Mouse (Mus musculus): ENCODE measurements around the gene Wdr18.

The Wdr18 gene

DNA sequence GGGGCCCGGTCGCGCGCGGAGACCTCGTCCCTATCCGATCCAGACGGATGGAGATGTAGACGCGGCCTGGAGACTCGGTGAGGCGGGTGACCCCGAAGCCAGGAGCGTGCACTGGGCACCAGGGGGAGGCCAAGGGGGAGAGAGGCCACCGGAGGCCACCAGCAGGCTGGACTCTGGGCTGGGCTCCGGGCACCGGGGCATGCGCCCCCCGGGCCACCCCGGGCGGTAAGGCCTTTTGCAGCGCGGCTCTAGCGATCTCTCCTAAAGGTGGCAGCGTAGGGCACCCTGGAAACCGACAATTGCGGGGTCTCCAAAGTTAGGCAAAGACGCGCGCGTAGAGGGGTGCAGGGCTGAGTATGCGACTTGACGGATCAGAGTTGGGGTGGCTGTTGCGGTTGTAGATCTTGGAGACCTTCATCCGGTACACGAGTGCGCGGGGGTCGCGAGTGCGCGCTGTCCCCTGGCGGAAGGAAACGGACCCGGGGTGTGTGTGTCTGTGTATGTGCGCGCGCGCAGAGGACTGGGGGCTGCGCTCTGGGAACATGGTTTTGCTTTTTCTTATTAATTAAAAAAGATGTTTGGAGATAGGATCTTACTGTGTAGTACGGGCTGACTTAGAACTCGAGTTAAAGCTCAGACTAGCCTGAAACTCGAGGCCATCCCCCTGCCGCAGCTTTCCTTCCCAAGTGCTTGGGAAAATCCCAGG is 32.5 kb upstream of the Wdr18 start:
- DNase-seq (ENCODE audit: low spot score in 2 of 2) = peak in 1 of 2 experiments; percentile 54

DNA sequence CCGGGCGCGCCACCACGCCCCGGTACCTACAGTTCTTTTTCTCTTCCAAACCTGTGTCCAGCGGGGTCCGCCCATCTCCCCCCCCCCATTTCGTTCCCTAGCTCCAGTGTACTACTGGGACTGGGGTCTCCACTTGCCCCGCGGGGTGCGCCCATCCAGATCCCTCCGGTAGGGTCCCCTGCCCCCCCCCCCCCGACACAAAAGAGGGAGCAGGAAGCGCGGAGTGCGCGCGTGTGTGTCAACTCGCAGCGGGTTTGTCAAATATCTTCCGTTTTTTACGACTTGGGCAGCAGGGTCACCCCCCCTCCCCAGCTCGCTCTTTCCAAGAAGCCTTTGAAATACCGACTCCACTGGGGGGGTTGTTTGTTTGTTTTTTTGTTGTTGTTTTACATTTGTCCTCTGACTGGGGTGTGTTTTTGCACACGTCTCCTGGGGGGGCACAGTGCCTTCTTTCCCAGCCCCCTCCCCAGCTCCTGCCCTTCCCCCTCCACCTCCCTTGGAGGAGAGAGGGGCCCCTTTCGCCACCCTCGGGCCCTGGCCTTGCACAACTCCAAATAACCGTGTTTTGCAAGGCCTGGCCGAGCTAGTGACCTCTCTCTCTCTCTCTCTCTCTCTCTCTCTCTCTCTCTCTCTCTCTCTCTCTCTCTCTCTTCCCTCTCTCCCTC is 31.8 kb upstream of the Wdr18 start:
- no peak for DNase-seq (ENCODE audit: low spot score in 2 of 2)

DNA sequence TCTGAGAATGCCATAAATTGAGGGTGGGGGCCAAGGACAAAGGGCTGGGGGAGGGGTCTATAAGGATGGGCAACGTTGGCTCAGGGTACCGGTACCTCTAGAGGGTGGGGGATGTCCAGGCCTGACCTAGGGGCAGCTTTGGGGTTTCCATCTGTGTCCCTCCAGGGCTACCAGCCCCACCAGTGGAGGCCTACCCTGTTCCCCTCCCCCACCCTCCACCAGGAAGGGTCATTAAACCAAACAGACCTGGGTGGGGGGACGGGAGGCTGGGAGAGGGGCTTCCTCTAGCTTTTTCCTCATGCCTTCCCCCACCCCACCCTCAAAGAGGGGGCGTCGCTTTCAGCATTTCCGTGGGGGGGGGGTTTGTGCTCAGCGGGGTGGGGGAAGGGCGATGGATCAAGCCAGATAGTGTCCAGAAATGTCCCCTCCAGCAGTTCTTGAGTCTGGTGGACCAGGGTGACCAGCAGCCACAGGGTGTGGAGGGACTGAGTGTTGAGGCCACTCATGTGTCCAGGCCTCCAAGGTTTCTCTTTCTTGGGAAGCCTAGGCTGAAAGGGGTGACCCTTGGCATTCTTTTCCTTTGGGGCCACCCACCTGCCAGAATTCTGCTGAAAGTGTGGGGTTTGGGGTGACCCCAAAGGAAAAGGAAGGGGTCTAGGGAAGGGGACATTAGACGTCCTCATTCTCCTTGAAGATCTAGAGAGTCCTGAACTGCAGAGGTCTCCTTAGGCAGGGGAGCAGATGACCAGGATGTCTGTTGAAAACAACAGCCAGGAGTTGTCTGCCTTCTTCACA is 30.8 kb upstream of the Wdr18 start:
- DNase-seq (ENCODE audit: low spot score in 2 of 2) = no peak

DNA sequence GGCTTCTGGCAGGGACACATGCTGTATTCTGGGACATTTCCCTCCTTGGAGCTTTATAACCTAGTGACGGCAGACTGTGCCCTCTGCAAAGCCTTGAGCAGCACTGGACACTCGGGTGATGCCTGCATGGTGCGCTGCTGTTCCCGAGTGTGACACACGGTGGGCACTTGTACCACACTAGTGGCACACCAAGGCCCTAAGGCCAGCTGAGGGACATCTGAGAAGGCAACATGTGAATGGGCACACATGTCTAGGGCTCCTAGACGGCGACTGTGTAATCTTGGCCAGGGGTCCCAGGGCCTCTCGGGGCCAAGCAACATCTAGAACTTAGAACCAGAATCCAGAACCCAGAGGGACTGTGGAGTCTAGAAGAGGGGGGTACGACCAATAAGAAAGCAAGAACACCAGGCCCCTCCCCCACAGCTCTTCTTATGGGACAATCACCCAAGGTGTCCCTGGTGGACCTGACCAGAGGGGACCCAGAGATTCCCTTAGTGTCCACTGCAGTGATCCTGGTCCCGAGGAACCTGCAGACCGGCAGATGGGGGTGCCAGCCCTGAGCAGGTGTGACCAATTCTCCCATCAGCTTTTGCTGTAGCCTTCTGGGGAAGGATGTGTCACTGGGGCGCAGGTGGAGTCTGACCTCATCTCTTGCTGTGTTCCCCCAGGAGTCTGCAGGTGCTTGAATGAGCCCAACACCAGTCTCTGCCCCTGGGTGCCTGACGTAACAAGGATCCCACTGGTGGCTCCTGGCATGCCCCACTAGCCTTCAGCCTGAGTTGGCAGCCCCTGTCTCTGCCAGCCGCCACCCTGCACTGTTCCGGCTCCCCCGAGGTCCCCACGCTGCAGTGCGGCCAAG is 29.8 kb upstream of the Wdr18 start:
- no peak for DNase-seq (ENCODE audit: low spot score in 2 of 2)

DNA sequence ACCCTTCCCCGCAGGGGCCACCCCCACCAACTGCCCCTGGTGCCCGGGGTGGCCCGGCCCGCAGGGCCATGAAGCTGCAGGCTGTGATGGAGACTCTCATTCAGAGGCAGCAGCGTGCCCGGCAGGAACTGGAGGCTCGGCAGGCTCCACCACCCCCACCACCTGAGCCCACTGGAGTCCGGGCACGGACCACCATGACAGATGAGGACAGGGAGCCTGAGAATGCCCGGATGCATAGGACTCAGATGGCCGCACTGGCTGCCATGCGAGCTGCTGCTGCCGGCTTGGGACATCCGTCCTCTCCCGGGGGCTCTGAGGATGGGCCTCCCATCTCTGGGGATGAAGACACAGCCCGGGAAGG is 29.1 kb upstream of the Wdr18 start:
- DNase-seq (ENCODE audit: low spot score in 2 of 2) = no peak

DNA sequence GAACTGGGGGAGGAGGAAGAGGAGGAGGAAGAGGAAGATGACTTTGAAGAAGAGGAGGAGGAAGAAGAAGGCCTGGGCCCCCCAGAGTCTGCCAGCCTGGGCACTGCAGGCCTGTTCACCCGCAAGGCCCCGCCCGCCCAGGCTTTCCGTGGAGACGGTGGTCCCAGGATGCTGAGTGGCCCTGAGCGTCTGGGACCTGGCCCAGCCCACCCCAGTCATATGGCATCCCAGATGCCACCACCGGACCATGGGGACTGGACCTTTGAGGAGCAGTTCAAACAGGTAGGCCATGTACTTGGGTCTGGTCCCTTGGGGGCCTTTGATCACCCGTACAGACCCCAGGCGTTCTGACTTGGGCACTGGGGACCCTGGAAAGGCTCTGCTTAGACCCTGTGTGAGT is 28.2 kb upstream of the Wdr18 start:
- DNase-seq (ENCODE audit: low spot score in 2 of 2) = no peak

DNA sequence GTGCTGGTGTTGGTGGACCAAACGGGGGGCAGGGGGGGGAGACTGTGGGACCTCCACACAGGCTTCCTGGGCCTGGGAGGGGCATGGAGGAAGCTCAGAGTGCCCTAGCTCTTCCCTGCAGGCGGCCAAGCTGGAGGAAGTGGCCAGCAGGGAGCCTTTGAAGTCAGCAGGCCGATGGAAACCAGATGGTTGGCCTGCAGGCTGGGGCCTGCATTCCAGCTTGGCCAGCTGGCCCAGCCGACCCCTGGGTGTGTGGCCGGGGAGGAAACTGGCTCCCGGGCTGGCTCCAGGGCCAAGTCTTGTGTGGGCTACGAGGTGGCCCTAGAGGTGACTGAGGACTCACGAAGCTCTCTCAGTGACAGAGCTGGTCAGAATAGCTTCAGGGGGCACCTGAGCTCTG is 27.2 kb upstream of the Wdr18 start:
- peak; percentile 63 to 68 for DNase-seq (ENCODE audit: low spot score in 2 of 2)

DNA sequence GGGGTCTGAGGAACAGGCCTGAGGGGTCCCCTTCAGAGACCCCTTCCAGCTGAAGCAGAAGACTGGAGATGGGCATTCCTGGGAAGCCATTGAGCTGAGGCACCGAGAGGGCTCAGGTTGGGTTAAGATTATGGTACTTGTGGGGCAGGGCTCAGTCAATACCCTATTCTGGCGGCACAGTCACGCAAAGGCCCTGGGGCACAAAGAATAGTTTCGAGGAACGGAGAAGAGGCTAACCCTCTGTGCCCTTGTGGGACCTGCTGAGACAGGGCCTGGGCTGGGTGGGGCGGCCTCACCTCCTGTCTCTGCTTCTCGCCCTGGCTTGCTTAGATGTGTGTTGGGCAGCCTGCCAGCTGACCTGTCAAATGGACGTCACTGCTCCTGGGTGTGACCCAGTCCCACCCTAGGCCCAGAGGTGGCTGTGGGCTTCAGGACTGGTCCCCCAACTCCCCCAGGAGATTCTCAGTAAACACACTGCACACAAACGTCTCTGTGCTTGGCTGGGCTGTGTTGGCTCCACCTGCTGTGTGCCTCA is 26.7 kb upstream of the Wdr18 start:
- DNase-seq (ENCODE audit: low spot score in 2 of 2) = no peak

DNA sequence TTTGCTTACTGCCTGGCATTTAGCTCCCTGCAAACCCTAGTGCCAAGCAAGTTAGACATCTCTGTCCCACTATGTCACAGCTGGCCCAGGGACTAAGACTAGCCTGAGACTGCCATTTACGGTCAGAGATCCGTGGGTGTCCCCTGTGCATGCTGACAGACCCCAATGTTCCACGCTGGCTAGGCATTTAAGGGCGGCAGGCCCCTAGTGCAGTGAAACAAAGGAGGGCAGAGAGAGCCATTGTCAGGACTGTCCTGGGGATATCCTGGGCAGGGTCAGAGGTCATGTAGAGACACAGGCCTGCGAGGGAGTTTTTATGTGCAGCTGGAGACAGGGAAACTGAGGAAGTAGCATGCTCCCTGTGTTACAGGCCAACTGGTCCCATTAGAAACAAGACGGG is 26.1 kb upstream of the Wdr18 start:
- no peak for DNase-seq (ENCODE audit: low spot score in 2 of 2)

DNA sequence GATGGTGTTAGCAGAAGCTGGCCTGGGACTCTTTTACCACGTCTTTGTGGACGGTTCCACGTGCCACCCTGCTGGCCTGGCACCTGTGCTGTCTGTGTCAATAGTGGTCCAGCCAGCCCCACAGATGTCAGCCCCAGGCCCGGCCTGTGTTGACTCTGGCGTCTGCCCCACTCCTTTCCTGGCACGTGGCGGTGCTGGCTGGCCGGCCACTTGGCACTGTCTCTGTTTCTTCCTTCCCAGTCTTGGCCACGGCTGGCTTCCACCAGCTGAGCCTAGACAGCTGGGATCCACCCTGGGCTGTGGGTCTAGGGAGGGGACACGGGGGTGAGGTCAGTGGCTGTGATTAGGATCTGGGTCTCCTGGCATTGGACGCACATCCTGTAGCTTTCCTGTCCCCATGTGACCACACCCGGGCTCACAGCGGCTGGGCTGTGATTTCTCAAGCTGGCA is 25.7 kb upstream of the Wdr18 start:
- peak; percentile 74 to 78 for DNase-seq (ENCODE audit: low spot score in 2 of 2)

DNA sequence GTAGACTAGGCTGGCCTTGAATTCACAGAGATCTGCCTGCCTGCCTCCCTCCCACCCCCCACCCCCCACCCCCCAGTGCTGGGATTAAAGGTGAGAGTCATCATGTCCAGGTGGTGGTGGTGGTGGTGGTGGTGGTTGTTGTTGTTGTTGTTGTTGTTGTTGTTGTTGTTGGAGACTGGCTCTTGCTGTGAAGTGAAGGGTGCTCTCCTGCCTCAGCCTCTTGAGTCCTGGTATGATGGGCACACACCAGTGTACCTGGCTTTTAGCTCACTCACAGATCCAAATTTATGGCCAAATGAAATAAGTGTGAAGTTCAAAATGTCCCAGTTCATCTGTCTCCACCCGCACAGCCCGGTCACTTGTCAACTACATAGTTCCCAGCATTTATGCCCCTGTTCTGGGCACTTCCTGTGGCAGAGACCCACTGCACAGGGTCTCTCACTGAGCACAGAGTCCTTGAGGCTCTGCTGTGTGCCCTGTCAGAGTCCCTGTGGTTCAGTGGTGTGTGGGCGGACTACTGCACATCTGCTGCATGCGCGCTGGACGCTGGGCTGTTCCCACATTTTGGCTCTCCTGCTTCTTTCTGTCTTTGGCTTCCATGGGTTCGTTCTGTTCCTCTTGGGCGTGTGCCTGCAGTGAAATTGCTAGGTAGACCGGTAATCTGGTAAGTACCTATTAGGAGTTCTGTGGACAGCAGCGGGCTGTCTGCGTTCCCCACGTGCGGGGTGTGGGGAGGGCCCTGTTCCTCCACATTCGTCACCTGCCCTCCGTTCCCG is 25.0 kb upstream of the Wdr18 start:
- DNase-seq (ENCODE audit: low spot score in 2 of 2) = no peak

DNA sequence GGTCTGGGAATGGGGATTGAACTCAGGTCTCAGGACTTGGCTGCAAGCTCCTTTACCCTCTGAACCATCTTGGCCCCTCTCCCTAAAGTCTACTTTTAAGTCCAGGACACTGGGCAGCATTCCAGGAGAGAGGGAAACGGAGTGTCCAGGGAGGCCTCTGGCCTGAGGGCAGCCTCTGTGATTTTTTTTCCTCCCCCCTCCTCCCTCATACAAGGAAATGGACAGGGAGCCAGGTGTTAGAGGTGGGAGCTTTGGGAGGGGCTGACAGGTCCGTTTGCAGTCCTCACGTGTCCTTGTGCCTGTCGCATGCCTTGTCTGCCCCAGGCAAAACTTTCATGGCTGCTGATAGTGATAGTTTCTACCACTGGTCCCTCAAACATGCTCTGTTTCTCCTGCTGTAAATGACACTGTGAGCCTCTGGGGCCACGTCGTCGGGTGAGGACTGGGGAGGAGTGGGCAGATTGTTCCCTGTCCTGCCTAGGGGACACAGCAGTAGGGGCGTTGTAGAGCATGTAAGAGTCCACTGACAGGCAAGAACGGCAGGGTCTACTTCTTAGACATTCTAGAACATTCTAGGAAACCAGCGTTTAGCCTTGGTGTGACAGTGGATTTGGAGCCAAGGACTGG is 23.6 kb upstream of the Wdr18 start:
- no peak for DNase-seq (ENCODE audit: low spot score in 2 of 2)

DNA sequence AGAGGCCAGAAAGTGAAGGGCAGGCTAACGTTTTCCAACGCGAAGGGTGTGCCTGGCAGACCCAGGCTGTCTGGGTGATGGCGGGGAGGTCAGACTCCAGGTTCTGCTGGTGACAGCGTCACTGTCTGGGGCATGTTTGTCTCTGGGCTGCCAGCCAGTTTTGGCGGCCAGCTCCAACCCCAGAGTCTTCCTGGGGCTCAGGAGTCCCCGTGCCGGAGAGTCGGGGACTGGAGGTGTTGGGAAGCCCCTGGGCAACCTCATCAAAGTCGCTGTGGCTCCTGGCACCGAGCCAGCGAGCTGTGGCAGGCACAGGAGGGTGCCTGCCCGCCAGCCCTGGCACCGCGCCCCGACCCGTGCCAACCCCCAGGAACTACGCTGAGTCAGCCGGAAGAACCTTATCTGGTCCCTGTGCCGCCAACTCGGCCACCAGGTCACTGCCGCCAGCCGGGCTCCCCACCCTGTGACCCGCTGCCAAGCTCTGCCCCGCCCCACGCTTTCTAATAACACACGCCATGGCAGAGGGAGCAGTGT is 23.0 kb upstream of the Wdr18 start:
- DNase-seq (ENCODE audit: low spot score in 2 of 2) = no peak

DNA sequence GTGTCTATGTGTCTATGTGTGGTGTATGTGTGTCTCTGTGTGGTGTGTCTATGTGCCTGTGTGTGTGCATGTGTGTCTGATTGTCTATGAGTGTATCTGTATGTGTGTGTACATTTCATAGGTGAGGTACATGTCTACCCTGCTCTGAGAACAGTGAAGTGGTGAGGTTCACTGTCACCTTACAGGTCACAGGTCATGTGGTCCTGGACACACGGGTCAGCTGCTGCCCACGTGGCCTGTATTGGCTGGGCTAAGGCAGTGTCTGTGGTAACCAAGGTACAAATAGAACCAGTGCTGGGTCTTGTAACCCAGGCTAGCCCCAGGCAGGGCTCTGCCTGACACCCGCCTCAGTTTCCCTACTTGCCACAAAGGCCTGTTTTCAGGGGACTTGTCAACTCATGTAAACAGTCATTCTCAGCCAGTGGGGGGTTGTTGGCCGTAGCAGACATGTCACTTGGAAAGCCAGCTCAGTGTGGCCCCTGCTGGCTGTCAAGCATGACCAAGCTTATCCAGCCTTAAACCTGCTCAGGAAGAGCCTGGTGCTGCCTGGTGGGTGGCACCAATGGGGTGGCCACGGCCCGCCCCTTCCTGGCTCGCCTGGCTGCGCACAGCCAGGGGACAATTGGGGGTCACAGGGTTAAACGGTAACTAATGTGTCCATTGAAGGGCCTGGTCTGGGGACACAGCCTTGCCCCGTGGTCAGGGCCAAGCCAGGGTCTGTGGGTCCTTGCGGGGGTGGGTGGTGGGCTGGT is 22.0 kb upstream of the Wdr18 start:
- no peak for DNase-seq (ENCODE audit: low spot score in 2 of 2)

DNA sequence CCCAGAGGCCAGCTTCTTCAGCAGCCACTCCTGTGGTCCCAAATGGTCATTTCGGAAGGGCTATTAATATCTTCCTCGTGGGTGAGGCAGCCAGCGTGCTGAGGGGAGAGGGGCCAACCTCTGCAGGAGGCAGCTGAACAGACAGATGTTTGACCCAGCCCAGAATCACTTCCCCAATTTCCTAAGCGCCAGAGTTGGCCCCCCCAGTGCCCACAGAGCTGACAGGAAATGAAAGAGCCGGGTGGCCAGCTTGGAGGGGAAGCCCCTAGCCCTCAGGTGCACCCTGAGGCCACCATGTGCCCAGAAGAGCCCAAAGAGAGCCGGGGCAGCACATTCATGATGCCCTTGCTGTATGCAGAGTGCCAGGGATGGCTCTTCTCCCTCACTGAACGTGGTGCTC is 19.2 kb upstream of the Wdr18 start:
- peak in 1 of 2 experiments; percentile 65 for DNase-seq (ENCODE audit: low spot score in 2 of 2)

DNA sequence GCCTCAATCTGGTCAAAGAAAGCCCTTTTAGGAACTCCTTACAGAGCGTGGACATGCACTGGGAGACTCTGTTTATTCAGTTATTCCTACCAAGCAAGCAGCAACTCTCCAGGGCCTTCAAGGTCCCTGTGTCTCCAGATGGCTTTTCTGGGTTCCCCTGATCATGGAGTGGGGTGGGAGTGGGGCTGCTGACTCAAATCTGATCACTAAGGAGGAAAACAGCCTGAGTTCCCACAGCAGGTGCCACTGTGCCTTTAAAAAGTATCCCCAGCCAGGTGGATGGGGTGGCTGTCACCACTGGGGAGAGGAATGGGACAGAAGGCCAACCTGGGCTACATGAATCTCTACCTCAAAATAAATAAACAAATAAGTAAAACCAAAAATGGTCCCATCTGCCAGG is 17.0 kb upstream of the Wdr18 start:
- no peak for DNase-seq (ENCODE audit: low spot score in 2 of 2)

DNA sequence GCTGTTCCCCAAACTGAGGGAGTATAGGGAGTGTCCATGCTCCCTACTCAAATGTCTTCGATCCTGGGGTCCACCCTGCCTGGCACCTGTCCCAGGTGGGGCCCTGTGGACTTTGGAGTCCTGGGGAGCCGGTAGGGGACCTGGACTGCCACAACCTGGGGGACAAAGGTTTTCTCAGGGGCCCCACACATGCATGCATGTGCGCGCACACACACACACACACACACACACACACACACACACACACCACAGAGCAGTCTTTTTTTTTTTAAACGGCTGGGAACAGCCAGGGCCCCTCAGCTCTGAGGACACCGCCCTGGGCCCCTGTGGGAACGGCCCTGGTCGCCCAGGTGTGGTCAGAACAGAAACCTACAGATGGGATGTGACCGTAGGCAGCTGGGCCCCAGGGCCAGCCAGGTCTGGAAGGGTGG is 16.5 kb upstream of the Wdr18 start:
- no peak for DNase-seq (ENCODE audit: low spot score in 2 of 2)

DNA sequence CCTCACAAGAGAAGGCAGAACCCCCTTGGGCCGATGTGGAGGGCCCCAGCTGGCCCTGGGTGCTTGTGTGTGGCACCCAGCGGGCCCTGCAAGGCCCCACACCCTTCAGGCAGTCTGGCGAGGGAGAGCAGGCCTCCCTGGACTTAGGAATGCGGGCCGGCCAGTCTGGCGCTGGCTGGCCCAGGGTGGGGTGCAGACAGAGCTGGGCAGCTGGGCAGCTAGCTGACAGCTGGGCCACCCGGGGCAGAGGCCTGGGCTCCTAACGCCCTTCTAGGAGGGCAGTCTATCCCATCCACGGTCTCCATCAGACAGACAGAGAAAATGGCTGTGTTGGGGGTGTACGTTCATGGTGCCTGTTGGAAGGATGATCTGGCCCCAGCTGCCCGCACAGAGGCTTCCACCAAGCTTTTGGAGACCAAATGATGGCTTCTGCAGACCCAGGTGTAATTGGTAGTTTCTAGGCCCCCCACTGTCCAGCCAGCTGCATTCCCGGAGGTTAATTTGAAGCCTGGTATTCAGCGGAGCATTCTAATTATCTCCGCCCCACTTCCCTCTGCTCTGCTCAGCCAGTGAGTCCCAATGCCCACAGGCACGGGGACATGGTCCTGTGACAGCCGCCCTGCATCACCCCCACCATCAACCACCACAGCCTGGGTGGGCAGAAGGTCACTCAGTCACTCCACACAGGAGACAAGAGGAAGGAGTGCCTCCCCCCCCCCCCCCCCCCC is 14.3 kb upstream of the Wdr18 start:
- DNase-seq (ENCODE audit: low spot score in 2 of 2) = no peak
